Mouse (Mus musculus) layer of hippocampus, adult 2 months (tissue): ENCODE measurements around the gene Cenpo. TPM values are rescaled to one million over a fixed set of nuclear protein-coding genes. Genes with fewer than 3 reads are reported as not detected.
"Not testable (repeated sequence)": the region's sequence is repeated elsewhere in the genome, so short reads cannot be mapped to it uniquely, and the experiment has no call there.

ENCODE experiments used
- DNase-seq, 2 experiments: peaks; one replicate each; pipeline ENCODE4 v3.0.0; 2022; ENCODE audit warnings: low spot score in 2 of 2
- H3K27ac ChIP-seq: fragments of 200-600 bp; 2 replicates; pipeline ENCODE4 v1.8.1; 2022
- H3K4me3 ChIP-seq: fragments of 200-600 bp; 2 replicates; pipeline ENCODE4 v1.8.1; 2022; ENCODE audit warnings: mild to moderate bottlenecking
- CTCF ChIP-seq: fragments of 200-600 bp; conservative IDR thresholded peaks from 2 replicates; pipeline ENCODE4 v1.8.1; 2022; ENCODE audit warnings: antibody characterized with exemption, mild to moderate bottlenecking, moderate library complexity
- long read RNA-seq, 2 experiments: library from polyadenylated mRNA; stranded (forward); transcript quantifications; one replicate each; pipeline ENCODE4 v2.0.0; 2021; ENCODE audit warnings: borderline mapping rate in 2 of 2
- total RNA-seq, 2 experiments: library from RNA; stranded (reverse); gene quantifications; 2 replicates each; pipeline ENCODE4 v1.2.3; 2021

Gene Cenpo
- 1 to 10 TPM; 4.2 to 4.3 TPM for total RNA-seq
- long read RNA-seq, experiment 1, partial matches to known transcripts: 0 of 7 reads
- long read RNA-seq, experiment 1, other reads (novel, unspliced or antisense): 7 of 7 reads
- long read RNA-seq, experiment 2, full-length matches to known transcripts: 2 of 6 reads
- long read RNA-seq, experiment 2, partial matches to known transcripts: 0 of 6 reads
- long read RNA-seq, experiment 2, other reads (novel, unspliced or antisense): 4 of 6 reads

- DNase-seq: peak; percentile 89 to 97
- TF ChIP-seq CTCF: peak; percentile 16
- Histone ChIP-seq H3K4me3 (peak within 1 kb of the TSS; percentile 77), H3K27ac (peak within 1 kb of the TSS; percentile 100)
Measured at GRCm38 (mm10) chr12:4233572-4234508, at the start of gene Cenpo, which contains the start of gene Ptrhd1. Cenpo (minus strand) TSS chr12:4234294. Ptrhd1 (plus strand) TSS chr12:4234027.

GRCm38 (mm10) chr12:4279878-4280277 lies 45.8 kb upstream of the Cenpo start:
- TF ChIP-seq CTCF: no peak
- Histone ChIP-seq H3K27ac (no peak overlapping the region), H3K4me3 (no peak overlapping the region)
- no peak for DNase-seq

- H3K27ac ChIP-seq: no peak overlapping the region
- no peak overlapping the region for H3K4me3 ChIP-seq
- TF ChIP-seq CTCF: no peak
- no peak for DNase-seq
Measured at GRCm38 (mm10) chr12:4278978-4279755, 45.1 kb upstream of the Cenpo start.

GRCm38 (mm10) chr12:4271078-4271477 lies 37.0 kb upstream of the Cenpo start:
- DNase-seq: peak in 1 of 2 experiments; percentile 37
- no peak overlapping the region for H3K4me3 ChIP-seq
- peak; percentile 75 for TF ChIP-seq CTCF
- peak overlapping the region; percentile 78 for H3K27ac ChIP-seq

GRCm38 (mm10) chr12:4267765-4268164 lies 33.7 kb upstream of the Cenpo start:
- H3K4me3 ChIP-seq: no peak overlapping the region
- DNase-seq: no peak
- no peak overlapping the region for H3K27ac ChIP-seq
- no peak for TF ChIP-seq CTCF

- no peak for TF ChIP-seq CTCF
- no peak for DNase-seq
- no peak overlapping the region for H3K4me3 ChIP-seq
- H3K27ac ChIP-seq: peak overlapping the region; percentile 64
Measured at GRCm38 (mm10) chr12:4252742-4253655, 18.9 kb upstream of the Cenpo start.

GRCm38 (mm10) chr12:4249786-4250185 lies 15.7 kb upstream of the Cenpo start:
- no peak overlapping the region for H3K27ac ChIP-seq
- TF ChIP-seq CTCF: 0 out of 2 replicates have a peak, but pooled peaks have one; percentile 8
- H3K4me3 ChIP-seq: no peak overlapping the region
- DNase-seq: no peak

- no peak overlapping the region for H3K4me3 ChIP-seq
- no peak for DNase-seq
- no peak overlapping the region for H3K27ac ChIP-seq
- TF ChIP-seq CTCF: no peak
Measured at GRCm38 (mm10) chr12:4245742-4246141, 11.6 kb upstream of the Cenpo start.

GRCm38 (mm10) chr12:4243805-4244204 lies 9.7 kb upstream of the Cenpo start:
- TF ChIP-seq CTCF: no peak

GRCm38 (mm10) chr12:4240281-4240680 lies 6.2 kb upstream of the Cenpo start:
- not testable (repeated sequence) for DNase-seq, H3K4me3 ChIP-seq, H3K27ac ChIP-seq

More at GRCm38 (mm10) chr12:4243805-4244204, 9.7 kb upstream of the Cenpo start:
- no peak for DNase-seq
- H3K27ac ChIP-seq: no peak overlapping the region
- no peak overlapping the region for H3K4me3 ChIP-seq

GRCm38 (mm10) chr12:4237481-4237880 lies 3.4 kb upstream of the Cenpo start:
- no peak for TF ChIP-seq CTCF
- Histone ChIP-seq H3K27ac (no peak overlapping the region), H3K4me3 (no peak overlapping the region)
- no peak for DNase-seq

- TF ChIP-seq CTCF: no peak
- no peak overlapping the region for H3K27ac ChIP-seq
- H3K4me3 ChIP-seq: no peak overlapping the region
- no peak for DNase-seq
Measured at GRCm38 (mm10) chr12:4232777-4233176, 1.3 kb downstream of the Cenpo start.
